Mouse (Mus musculus) myocyte (in vitro differentiated cells): Measurements from ENCODE around the gene 1700029P11Rik. TPM values are rescaled to one million over a fixed set of nuclear protein-coding genes. Genes with fewer than 3 reads are reported as not detected.

Source experiments
- H3K27me3 ChIP-seq: one replicate; pipeline ENCODE4 v1.6.1; 2011; ENCODE audit not compliant: control insufficient read depth, insufficient read depth, insufficient read length
- H3K36me3 ChIP-seq: one replicate; pipeline ENCODE4 v1.6.1; 2011; ENCODE audit not compliant: control insufficient read depth, insufficient read depth
- H3K4me2 ChIP-seq: one replicate; pipeline ENCODE4 v1.6.1; 2011; ENCODE audit warnings: low read depth, control low read depth
- H3K4me3 ChIP-seq: one replicate; pipeline ENCODE4 v1.5.1; 2011; ENCODE audit warnings: mild to moderate bottlenecking, control low read depth, moderate library complexity
- H3K79me2 ChIP-seq: one replicate; pipeline ENCODE4 v1.6.1; 2011; ENCODE audit not compliant: control insufficient read depth, insufficient read depth
- H3ac ChIP-seq: one replicate; pipeline ENCODE4 v1.6.1; 2011; ENCODE audit not compliant: control insufficient read depth, insufficient read length
- CEBPB ChIP-seq: IDR thresholded peaks from 2 replicates; pipeline ENCODE4 v1.6.1; 2011; ENCODE audit warnings: mild to moderate bottlenecking, moderate library complexity; ENCODE audit not compliant: poor library complexity, insufficient read depth, severe bottlenecking
- E2F4 ChIP-seq: IDR thresholded peaks from one replicate; pipeline ENCODE4 v1.6.1; 2011; ENCODE audit warnings: mild to moderate bottlenecking, control low read depth, moderate library complexity; ENCODE audit not compliant: insufficient read depth
- MAX ChIP-seq: IDR thresholded peaks from one replicate; pipeline ENCODE4 v1.6.1; 2011; ENCODE audit warnings: low read depth, mild to moderate bottlenecking, control low read depth
- MYOD1 ChIP-seq, 3 experiments: IDR thresholded peaks; one replicate each; pipeline ENCODE4 v1.6.1; 2011; ENCODE audit warnings: control low read depth in 2 of 3, low read depth in 2 of 3, mild to moderate bottlenecking in 2 of 3, moderate library complexity in 1 of 3; ENCODE audit not compliant: insufficient read length in 2 of 3, control insufficient read depth in 1 of 3
- MYOG ChIP-seq, 3 experiments: IDR thresholded peaks; one replicate each; pipeline ENCODE4 v1.6.1; 2011; ENCODE audit warnings: control low read depth in 2 of 3, low read depth in 2 of 3, mild to moderate bottlenecking in 2 of 3; ENCODE audit not compliant: insufficient read length in 2 of 3, control insufficient read depth in 1 of 3, insufficient read depth in 1 of 3
- POLR2A ChIP-seq: IDR thresholded peaks from one replicate; pipeline ENCODE4 v1.6.1; 2011; ENCODE audit warnings: low read depth, mild to moderate bottlenecking, control low read depth, moderate library complexity; ENCODE audit not compliant: insufficient read length
- POLR2AphosphoS2 ChIP-seq: IDR thresholded peaks from one replicate; pipeline ENCODE4 v1.6.1; 2011; ENCODE audit warnings: low read depth, control low read depth; ENCODE audit not compliant: insufficient read length
- REST ChIP-seq: IDR thresholded peaks from one replicate; pipeline ENCODE4 v1.6.1; 2011; ENCODE audit warnings: mild to moderate bottlenecking, control low read depth, moderate library complexity; ENCODE audit not compliant: insufficient read depth, insufficient read length
- SRF ChIP-seq: IDR thresholded peaks from one replicate; pipeline ENCODE4 v1.6.1; 2011; ENCODE audit warnings: low read depth; ENCODE audit not compliant: control insufficient read depth, insufficient read length
- TCF12 ChIP-seq: IDR thresholded peaks from one replicate; pipeline ENCODE4 v1.6.1; 2011; ENCODE audit warnings: mild to moderate bottlenecking, control low read depth; ENCODE audit not compliant: poor library complexity, insufficient read depth, severe bottlenecking
- TCF3 ChIP-seq: IDR thresholded peaks from one replicate; pipeline ENCODE4 v1.6.1; 2011; ENCODE audit warnings: low read depth, control low read depth; ENCODE audit not compliant: insufficient read length
- USF1 ChIP-seq: IDR thresholded peaks from one replicate; pipeline ENCODE4 v1.6.1; 2011; ENCODE audit warnings: low read depth, mild to moderate bottlenecking, control low read depth, moderate library complexity
- polyA plus RNA-seq: library from polyadenylated mRNA; unstranded; fragments of >200 nt; fragmentation: generic; extraction: Trizol; gene quantifications from one replicate; pipeline ENCODE4 v1.2.1, GENCODE M21; 2012; ENCODE audit warnings: missing spikeins

Gene 1700029P11Rik
- polyA plus RNA-seq, 1 experiment: not detected

- H3K36me3 ChIP-seq: peaks cover 16% of the 10 kb centered on the region
- no peak overlapping the region for H3K4me3 ChIP-seq
- TF ChIP-seq MYOD1 (IDR thresholded peaks at IDR 0.05; ENCODE audit: control insufficient read depth in 1 of 3, insufficient read length in 2 of 3, low read depth in 2 of 3): no peak
- no peak for TF ChIP-seq USF1
- TF ChIP-seq TCF12: no peak
- TF ChIP-seq POLR2A: no peak
- TF ChIP-seq POLR2AphosphoS2: no peak
- no peak for TF ChIP-seq SRF
- TF ChIP-seq TCF3: no peak
- no peak for TF ChIP-seq REST
- no peak for TF ChIP-seq MYOG (IDR thresholded peaks at IDR 0.05; ENCODE audit: control insufficient read depth in 1 of 3, insufficient read depth in 1 of 3, insufficient read length in 2 of 3, low read depth in 2 of 3)
- no peaks in the 10 kb centered on the region for H3K27me3 ChIP-seq
- no peak overlapping the region for H3ac ChIP-seq
- H3K79me2 ChIP-seq: no peaks in the 10 kb centered on the region
- H3K4me2 ChIP-seq: no peak overlapping the region
Observed at GRCm38 (mm10) chr15:81957598-81957997, 22.7 kb upstream of the 1700029P11Rik start.

- Histone ChIP-seq H3K27me3 (no peaks in the 10 kb centered on the region), H3K4me3 (no peak overlapping the region), H3K4me2 (peak overlapping the region; percentile 30), H3K36me3 (peaks cover 16% of the 10 kb centered on the region), H3K79me2 (no peaks in the 10 kb centered on the region), H3ac (no peak overlapping the region)
- no peak for TF ChIP-seq MYOD1 (IDR thresholded peaks at IDR 0.05; ENCODE audit: control insufficient read depth in 1 of 3, insufficient read length in 2 of 3, low read depth in 2 of 3)
- TF ChIP-seq TCF12: no peak
- no peak for TF ChIP-seq MYOG (IDR thresholded peaks at IDR 0.05; ENCODE audit: control insufficient read depth in 1 of 3, insufficient read depth in 1 of 3, insufficient read length in 2 of 3, low read depth in 2 of 3)
- TF ChIP-seq REST: no peak
- TF ChIP-seq POLR2A: no peak
Observed at GRCm38 (mm10) chr15:81958906-81959305, 21.4 kb upstream of the 1700029P11Rik start.

GRCm38 (mm10) chr15:81960171-81961077, 19.9 kb upstream of the 1700029P11Rik start, which contains the start of gene Pmm1:
TSS of gene Pmm1 (minus strand) at chr15:81960930.
- Histone ChIP-seq H3K27me3 (no peaks in the 10 kb centered on the region), H3K4me3 (peak within 1 kb of the TSS; percentile 37)

GRCm38 (mm10) chr15:81961078-81961451, 19.3 kb upstream of the 1700029P11Rik start:
- peak overlapping the region; percentile 37 for H3K4me3 ChIP-seq
- H3K4me2 ChIP-seq: peak overlapping the region; percentile 64
- H3K79me2 ChIP-seq: no peaks in the 10 kb centered on the region
- H3K27me3 ChIP-seq: no peaks in the 10 kb centered on the region
- H3K36me3 ChIP-seq: peaks cover 5% of the 10 kb centered on the region
- no peak for TF ChIP-seq SRF
- no peak for TF ChIP-seq REST
- TF ChIP-seq MAX: no peak
- no peak for TF ChIP-seq TCF3
- TF ChIP-seq MYOD1 (IDR thresholded peaks at IDR 0.05; ENCODE audit: control insufficient read depth in 1 of 3, insufficient read length in 2 of 3, low read depth in 2 of 3): no peak
- TF ChIP-seq POLR2AphosphoS2: no peak
- no peak for TF ChIP-seq TCF12
- peak overlapping the region; percentile 35 for H3ac ChIP-seq

More at GRCm38 (mm10) chr15:81960171-81961077, 19.9 kb upstream of the 1700029P11Rik start, which contains the start of gene Pmm1:
- H3ac ChIP-seq: peak within 1 kb of the TSS; percentile 35
- H3K4me2 ChIP-seq: peak within 1 kb of the TSS; percentile 94
- TF ChIP-seq SRF (peak; percentile 64), POLR2A (peak; percentile 82), POLR2AphosphoS2 (peak; percentile 56), TCF3 (no peak), MYOD1 (IDR thresholded peaks at IDR 0.05; ENCODE audit: control insufficient read depth in 1 of 3, insufficient read length in 2 of 3, low read depth in 2 of 3) (peak in 1 of 3 experiments; percentile 28), USF1 (no peak), E2F4 (peak; percentile 38), MYOG (IDR thresholded peaks at IDR 0.05; ENCODE audit: control insufficient read depth in 1 of 3, insufficient read depth in 1 of 3, insufficient read length in 2 of 3, low read depth in 2 of 3) (peak in 2 of 3 experiments; percentile 12 to 52)
- no peaks in the 10 kb centered on the region for H3K79me2 ChIP-seq
- H3K36me3 ChIP-seq: peaks cover 10% of the 10 kb centered on the region

GRCm38 (mm10) chr15:81964262-81964661, 16.1 kb upstream of the 1700029P11Rik start:
- Histone ChIP-seq H3K27me3 (no peaks in the 10 kb centered on the region), H3K36me3 (no peaks in the 10 kb centered on the region), H3ac (no peak overlapping the region), H3K4me3 (no peak overlapping the region), H3K79me2 (no peaks in the 10 kb centered on the region), H3K4me2 (no peak overlapping the region)
- TF ChIP-seq E2F4 (no peak), USF1 (no peak), MYOD1 (IDR thresholded peaks at IDR 0.05; ENCODE audit: control insufficient read depth in 1 of 3, insufficient read length in 2 of 3, low read depth in 2 of 3) (no peak), MAX (no peak), SRF (no peak), REST (no peak), POLR2AphosphoS2 (no peak), TCF12 (no peak), TCF3 (no peak), CEBPB (no peak), POLR2A (no peak), MYOG (IDR thresholded peaks at IDR 0.05; ENCODE audit: control insufficient read depth in 1 of 3, insufficient read depth in 1 of 3, insufficient read length in 2 of 3, low read depth in 2 of 3) (no peak)
